Mouse (Mus musculus) heart, postnatal 0 days (tissue): ENCODE measurements around the gene Pde11a. TPM values are rescaled to one million over a fixed set of nuclear protein-coding genes. Genes with fewer than 3 reads are reported as not detected.

ENCODE experiments used
- ATAC-seq: fragments of 200-750 bp; cut with Nextera tagmentation; 2 replicates; pipeline ENCODE4 v1.8.0; 2017; ENCODE audit warnings: low read depth, moderate number of reproducible peaks, moderate library complexity; ENCODE audit not compliant: insufficient read depth
- DNase-seq: peaks from one replicate; pipeline ENCODE4 v3.0.0-alpha.2; 2016; ENCODE audit warnings: low spot score
- H3K27ac ChIP-seq: fragments of 300-500 bp; sonication (generic); 2 replicates; pipeline ENCODE4 v1.5.1; 2014; ENCODE audit warnings: low read depth, mild to moderate bottlenecking
- H3K27me3 ChIP-seq: fragments of 300-500 bp; sonication (generic); 2 replicates; pipeline ENCODE4 v1.6.1; 2014; ENCODE audit warnings: low read length, mixed read lengths; ENCODE audit not compliant: control insufficient read depth, insufficient read depth
- H3K36me3 ChIP-seq: fragments of 300-500 bp; sonication (generic); replicated peaks from 2 replicates; pipeline ENCODE4 v1.6.1; 2014; ENCODE audit warnings: low read length, mixed read lengths; ENCODE audit not compliant: control insufficient read depth, insufficient read depth
- H3K4me1 ChIP-seq: fragments of 300-500 bp; sonication (generic); 2 replicates; pipeline ENCODE4 v1.6.1; 2014; ENCODE audit warnings: antibody characterized with exemption; ENCODE audit not compliant: control insufficient read depth, insufficient read depth
- H3K4me2 ChIP-seq: fragments of 300-500 bp; sonication (generic); 2 replicates; pipeline ENCODE4 v1.6.1; 2014; ENCODE audit warnings: low read depth, mild to moderate bottlenecking, low read length, moderate library complexity
- H3K4me3 ChIP-seq: fragments of 300-500 bp; sonication (generic); 2 replicates; pipeline ENCODE4 v1.5.1; 2014; ENCODE audit warnings: low read depth, low read length
- H3K9ac ChIP-seq: fragments of 300-500 bp; sonication (generic); replicated peaks from 2 replicates; pipeline ENCODE4 v1.6.1; 2014; ENCODE audit warnings: low read depth, low read length, mixed read lengths
- H3K9me3 ChIP-seq: fragments of 300-500 bp; sonication (generic); replicated peaks from 2 replicates; pipeline ENCODE4 v1.6.1; 2016; ENCODE audit warnings: low read length; ENCODE audit not compliant: control insufficient read depth
- CTCF ChIP-seq: IDR thresholded peaks from 2 replicates; pipeline ENCODE4 v1.5.1; 2016; ENCODE audit warnings: antibody characterized with exemption, control low read depth, low read depth
- EP300 ChIP-seq: IDR thresholded peaks from 2 replicates; pipeline ENCODE4 v1.6.1; 2016; ENCODE audit warnings: antibody characterized with exemption, low read depth
- WGBS: fragments of 180-500 bp; shearing (Covaris S2); extraction: QIAGEN DNeasy Blood & Tissue Kit; methylation state at CpG from one replicate; pipeline ENCODE4 v1.1.7; 2014; 5-methylcytosine and 5-hydroxymethylcytosine counted together
- polyA plus RNA-seq: library from polyadenylated mRNA; unstranded; fragments of >200 nt; fragmentation: Nextera tagmentation; extraction: Ambion mirVana; gene quantifications from 2 replicates; pipeline ENCODE4 v1.2.1, GENCODE M21; 2015
- total RNA-seq: library from RNA; depleted of rRNA; stranded (reverse); fragments of >200 nt; gene quantifications from 2 replicates; pipeline ENCODE4 v1.2.3, GENCODE M21; 2014; ENCODE audit warnings: low replicate concordance

The Pde11a gene
- total and polyA plus RNA-seq, 2 experiments from 2014 or later = 0.05 TPM; not detected in 1

DNA sequence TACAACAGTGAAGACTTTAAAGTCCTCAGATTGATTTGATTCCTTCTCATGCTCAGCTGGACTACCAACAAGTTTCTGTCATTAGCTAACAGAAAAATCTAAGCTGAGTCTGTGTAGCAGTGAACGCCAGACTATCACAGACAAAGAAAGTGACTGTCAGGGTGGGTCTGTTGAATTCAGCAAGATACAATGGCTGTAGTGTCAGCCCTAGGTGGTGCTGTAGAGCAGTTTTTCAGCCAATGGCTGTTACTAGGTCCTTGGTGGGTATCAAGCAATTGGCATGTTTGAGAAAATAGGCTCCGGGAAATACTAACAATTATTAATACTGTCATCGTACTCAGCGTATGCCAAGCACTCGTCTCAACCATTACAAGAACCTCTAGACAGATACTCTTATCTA, 274.5 kb downstream of the Pde11a start:
- Histone ChIP-seq H3K9me3 (no peaks in the 10 kb centered on the region), H3K9ac (no peak overlapping the region), H3K4me1 (0 out of 2 replicates have a peak, but pooled peaks cover 2% of the 10 kb centered on the region), H3K36me3 (no peaks in the 10 kb centered on the region), H3K4me2 (no peak overlapping the region), H3K27me3 (no peaks in the 10 kb centered on the region), H3K4me3 (no peak overlapping the region), H3K27ac (no peak overlapping the region)
- ATAC-seq = no peak
- peak; percentile 43 for TF ChIP-seq CTCF
- no peak for TF ChIP-seq EP300
- WGBS = 77% methylated on average over 5 of the region's 5 CpGs
- no peak for DNase-seq

DNA sequence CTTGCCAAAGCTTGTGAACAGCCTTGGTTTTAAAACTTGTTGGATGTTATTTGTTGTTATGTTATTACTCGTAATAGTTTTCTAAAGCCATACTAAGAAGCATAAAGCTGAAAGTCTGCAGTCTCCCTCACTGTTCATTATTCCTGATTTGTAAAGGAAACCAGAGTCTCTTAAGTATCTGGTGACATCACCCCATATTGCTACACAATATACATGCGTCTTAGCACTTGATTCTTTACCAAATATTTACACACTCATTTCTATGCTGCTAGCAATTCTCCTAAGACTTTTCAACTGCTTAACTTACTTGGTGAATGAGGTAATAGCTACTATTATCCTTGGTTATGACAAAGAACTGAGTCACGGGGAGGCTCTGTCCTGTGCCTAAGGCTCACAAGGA, 278.4 kb downstream of the Pde11a start:
- Histone ChIP-seq H3K27ac (no peak overlapping the region), H3K9me3 (no peaks in the 10 kb centered on the region), H3K4me2 (no peak overlapping the region), H3K9ac (no peak overlapping the region), H3K36me3 (no peaks in the 10 kb centered on the region), H3K4me3 (no peak overlapping the region), H3K4me1 (no peaks in the 10 kb centered on the region), H3K27me3 (no peaks in the 10 kb centered on the region)
- DNase-seq = no peak
- WGBS = 82% methylated on average over 3 of the region's 3 CpGs
- no peak for TF ChIP-seq CTCF
- no peak for TF ChIP-seq EP300
- no peak for ATAC-seq

DNA sequence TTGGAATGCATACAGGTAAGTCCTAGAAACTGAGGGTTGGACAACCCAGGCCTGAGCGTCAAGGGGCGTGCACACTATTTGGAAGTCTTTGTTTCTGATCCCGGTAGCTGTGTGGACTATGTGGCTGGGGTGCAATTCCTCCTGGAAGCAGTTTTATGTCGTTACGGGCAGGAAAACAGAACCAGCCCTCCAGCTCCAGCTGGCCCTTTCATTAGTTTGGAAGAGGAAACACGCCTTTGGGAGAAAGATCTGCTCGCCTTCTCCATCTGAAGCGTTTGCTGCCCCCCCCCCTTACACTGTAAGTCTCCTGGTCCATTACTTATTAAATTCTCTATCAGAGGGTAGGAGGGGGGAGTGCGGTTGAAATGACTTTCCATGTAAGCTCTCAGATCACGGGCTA, 279.0 kb downstream of the Pde11a start:
- no peaks in the 10 kb centered on the region for H3K4me1 ChIP-seq
- H3K27me3 ChIP-seq = no peaks in the 10 kb centered on the region
- H3K27ac ChIP-seq = no peak overlapping the region
- H3K4me2 ChIP-seq = no peak overlapping the region
- no peak overlapping the region for H3K4me3 ChIP-seq
- TF ChIP-seq EP300 (no peak), CTCF (no peak)
- no peak for ATAC-seq
- 84% methylated on average over 10 of the region's 10 CpGs for WGBS
- H3K9ac ChIP-seq = no peak overlapping the region
- no peak for DNase-seq
- no peaks in the 10 kb centered on the region for H3K36me3 ChIP-seq
- H3K9me3 ChIP-seq = no peaks in the 10 kb centered on the region

DNA sequence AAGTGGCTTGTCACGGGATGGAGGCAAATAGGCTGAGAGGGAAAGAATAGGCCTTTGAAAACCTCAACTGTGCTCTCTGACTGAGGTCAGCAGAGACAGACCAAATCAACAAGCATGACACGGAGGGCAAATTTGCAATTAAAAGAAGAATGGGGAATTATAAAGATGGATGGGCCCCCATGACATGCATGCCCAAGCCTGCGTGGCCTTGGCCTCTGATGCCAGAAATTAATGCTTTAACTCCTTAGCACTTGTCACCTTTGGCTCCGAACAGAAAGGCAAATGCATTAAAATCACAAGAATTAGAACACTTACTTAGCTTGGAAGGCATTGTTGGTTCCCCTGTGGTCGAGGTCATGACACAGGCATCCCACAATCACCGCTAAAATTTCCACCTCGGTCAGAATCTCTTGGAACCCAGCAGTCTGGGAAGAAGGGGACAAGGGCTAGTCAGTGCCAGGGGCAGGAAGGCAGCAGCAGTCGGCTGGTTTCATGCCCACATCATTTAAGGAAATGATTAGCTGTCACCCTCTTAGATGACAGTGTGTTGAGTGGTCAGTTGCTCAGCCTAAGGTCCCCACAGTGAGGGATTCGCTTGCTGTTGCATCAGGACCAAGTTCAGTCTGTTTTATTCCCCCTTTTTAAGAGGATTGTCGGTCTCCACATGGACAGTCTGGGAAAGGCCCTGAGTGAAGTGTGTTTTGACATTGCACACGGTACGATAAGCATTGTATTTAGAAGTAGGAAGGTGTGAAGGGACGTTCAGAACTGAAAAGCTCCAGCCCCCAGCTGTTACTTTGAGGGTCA, 279.7 kb downstream of the Pde11a start:
- H3K36me3 ChIP-seq = no peaks in the 10 kb centered on the region
- no peak overlapping the region for H3K9ac ChIP-seq
- no peak overlapping the region for H3K4me2 ChIP-seq
- H3K27me3 ChIP-seq = no peaks in the 10 kb centered on the region
- H3K4me3 ChIP-seq = no peak overlapping the region
- no peak overlapping the region for H3K27ac ChIP-seq
- H3K9me3 ChIP-seq = no peaks in the 10 kb centered on the region
- no peak for ATAC-seq
- TF ChIP-seq EP300 (no peak), CTCF (no peak)
- DNase-seq = no peak
- WGBS = 70% methylated on average over 13 of the region's 13 CpGs
- no peaks in the 10 kb centered on the region for H3K4me1 ChIP-seq

DNA sequence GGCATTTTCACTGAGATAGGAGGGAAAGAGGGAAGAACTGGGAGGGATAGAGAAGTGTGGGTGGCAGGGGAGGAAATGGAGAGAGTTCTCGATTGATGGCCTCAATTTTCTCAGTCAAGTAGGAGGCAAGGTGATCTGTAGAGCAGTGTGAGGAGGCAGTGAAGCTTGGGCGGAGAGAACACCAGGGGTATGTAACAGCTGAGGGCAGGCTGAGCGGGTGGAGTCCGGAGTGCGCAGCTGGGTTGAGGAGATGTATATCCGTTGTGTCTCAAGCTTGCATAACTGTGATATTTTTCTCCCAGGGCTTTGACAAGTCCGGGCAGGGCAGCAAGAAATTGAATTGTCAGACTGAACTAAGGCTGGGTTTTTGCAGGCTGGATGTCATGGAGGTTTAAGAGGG, 281.0 kb downstream of the Pde11a start:
- no peak for DNase-seq
- TF ChIP-seq CTCF (no peak), EP300 (no peak)
- Histone ChIP-seq H3K4me3 (no peak overlapping the region), H3K4me1 (no peaks in the 10 kb centered on the region), H3K27ac (no peak overlapping the region), H3K9ac (no peak overlapping the region), H3K9me3 (no peaks in the 10 kb centered on the region), H3K4me2 (no peak overlapping the region), H3K36me3 (no peaks in the 10 kb centered on the region), H3K27me3 (no peaks in the 10 kb centered on the region)
- no peak for ATAC-seq
- WGBS = 78% methylated on average over 7 of the region's 7 CpGs

DNA sequence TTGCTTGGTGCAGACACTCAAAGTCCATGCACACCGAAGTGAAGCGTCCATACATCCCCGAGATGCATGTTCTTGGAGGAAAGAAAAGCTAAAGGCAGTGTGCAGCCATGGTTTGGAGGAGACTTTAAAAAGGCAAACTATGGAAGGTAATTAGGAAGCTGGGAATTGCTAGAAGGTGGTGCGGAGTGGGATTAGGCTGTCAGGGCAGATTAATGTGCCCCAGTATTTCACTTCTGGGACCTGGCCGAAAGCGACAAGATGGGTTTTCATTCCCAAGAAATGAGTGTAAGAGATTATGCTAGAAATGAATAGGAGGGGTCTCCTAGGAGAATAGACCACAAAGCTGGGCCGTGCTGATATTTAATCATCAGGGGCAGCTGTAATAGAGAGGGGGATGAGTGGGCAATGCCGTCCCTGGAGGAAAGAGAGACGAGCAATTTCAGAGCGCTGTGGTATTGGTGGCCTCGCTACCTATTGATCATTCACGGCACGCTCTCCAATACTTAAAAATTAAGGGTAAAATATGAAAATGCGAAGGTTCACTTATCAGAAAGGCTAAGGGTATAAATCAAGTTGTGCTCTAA, 284.7 kb downstream of the Pde11a start:
- 90% methylated on average over 14 of the region's 14 CpGs for WGBS

More for the DNA sequence above, 284.7 kb downstream of the Pde11a start:
- TF ChIP-seq CTCF (no peak), EP300 (no peak)
- DNase-seq (no peak), ATAC-seq (no peak)
- Histone ChIP-seq H3K36me3 (no peaks in the 10 kb centered on the region), H3K9ac (no peak overlapping the region), H3K27me3 (no peaks in the 10 kb centered on the region), H3K9me3 (no peaks in the 10 kb centered on the region), H3K4me3 (no peak overlapping the region), H3K4me2 (no peak overlapping the region), H3K4me1 (no peaks in the 10 kb centered on the region), H3K27ac (no peak overlapping the region)
